Mouse (Mus musculus) neural tube, embryonic 11.5 days (tissue): Measurements from ENCODE around the gene CN725425. TPM values are rescaled to one million over a fixed set of nuclear protein-coding genes. Genes with fewer than 3 reads are reported as not detected.

Experiments used
- ATAC-seq: fragments of 200-750 bp; cut with Nextera tagmentation; 2 replicates; pipeline ENCODE4 v1.8.0; 2017; ENCODE audit warnings: moderate number of reproducible peaks, mild to moderate bottlenecking, moderate TSS enrichment, moderate library complexity; ENCODE audit not compliant: insufficient read depth, low FRiP score, low TSS enrichment
- DNase-seq: peaks from one replicate; pipeline ENCODE4 v3.0.0-alpha.2; 2015; ENCODE audit warnings: low spot score
- H3K27ac ChIP-seq: fragments of 300-500 bp; sonication (generic); 2 replicates; pipeline ENCODE4 v1.5.1; 2014; ENCODE audit warnings: low read depth, mild to moderate bottlenecking, low read length
- H3K27me3 ChIP-seq: fragments of 300-500 bp; sonication (generic); 2 replicates; pipeline ENCODE4 v1.6.1; 2014; ENCODE audit warnings: mild to moderate bottlenecking, low read length, mixed read lengths; ENCODE audit not compliant: control insufficient read depth, insufficient read depth
- H3K36me3 ChIP-seq: fragments of 300-500 bp; sonication (generic); 2 replicates; pipeline ENCODE4 v1.6.1; 2014; ENCODE audit warnings: mild to moderate bottlenecking, low read length, moderate library complexity, mixed read lengths; ENCODE audit not compliant: control insufficient read depth, insufficient read depth
- H3K4me1 ChIP-seq: fragments of 300-500 bp; sonication (generic); 2 replicates; pipeline ENCODE4 v1.6.1; 2014; ENCODE audit warnings: low read length, mixed read lengths; ENCODE audit not compliant: control insufficient read depth, insufficient read depth
- H3K4me2 ChIP-seq: fragments of 300-500 bp; sonication (generic); 2 replicates; pipeline ENCODE4 v1.6.1; 2014; ENCODE audit warnings: low read depth, mild to moderate bottlenecking, moderate library complexity
- H3K4me3 ChIP-seq: fragments of 300-500 bp; sonication (generic); 2 replicates; pipeline ENCODE4 v1.5.1; 2014; ENCODE audit warnings: low read depth, low read length
- H3K9ac ChIP-seq: fragments of 300-500 bp; sonication (generic); 2 replicates; pipeline ENCODE4 v1.6.1; 2014; ENCODE audit warnings: mild to moderate bottlenecking, low read length
- H3K9me3 ChIP-seq: fragments of 300-500 bp; sonication (generic); 2 replicates; pipeline ENCODE4 v1.6.1; 2016; ENCODE audit warnings: low read length; ENCODE audit not compliant: control insufficient read depth
- WGBS: fragments of 180-500 bp; shearing (Covaris S2); extraction: QIAGEN DNeasy Blood & Tissue Kit; methylation state at CpG from one replicate; pipeline ENCODE4 v1.1.7; 2014; 5-methylcytosine and 5-hydroxymethylcytosine counted together
- polyA plus RNA-seq: library from polyadenylated mRNA; unstranded; fragments of >200 nt; fragmentation: Nextera tagmentation; extraction: Ambion mirVana; gene quantifications from 2 replicates; pipeline ENCODE4 v1.2.1, GENCODE M21; 2014

The CN725425 gene
- polyA plus RNA-seq, 1 experiment from 2014 or later = not detected

- Histone ChIP-seq H3K4me2 (peak overlapping the region; percentile 49), H3K9me3 (no peaks in the 10 kb centered on the region), H3K9ac (peak overlapping the region; percentile 19; the same call in 1 of the 2 replicates), H3K4me3 (peak overlapping the region; percentile 35), H3K27ac (peak overlapping the region; percentile 57), H3K27me3 (no peaks in the 10 kb centered on the region), H3K4me1 (peaks cover 5% of the 10 kb centered on the region; the same call in 1 of the 2 replicates), H3K36me3 (no peaks in the 10 kb centered on the region)
- WGBS = 14% methylated on average over 7 of the region's 7 CpGs
- DNase-seq (no peak), ATAC-seq (peak; percentile 60)
Observed at GRCm38 (mm10) chr15:91192223-91192598, 7.1 kb upstream of the CN725425 start.

GRCm38 (mm10) chr15:91200833-91201232, 1.5 kb downstream of the CN725425 start:
- no peak overlapping the region for H3K4me2 ChIP-seq
- 95% methylated on average over 1 of the region's 1 CpGs for WGBS
- no peak overlapping the region for H3K4me3 ChIP-seq
- H3K9ac ChIP-seq = no peak overlapping the region
- H3K27ac ChIP-seq = no peak overlapping the region
- H3K9me3 ChIP-seq = no peaks in the 10 kb centered on the region
- no peak for ATAC-seq
- H3K36me3 ChIP-seq = no peaks in the 10 kb centered on the region
- H3K27me3 ChIP-seq = no peaks in the 10 kb centered on the region
- no peak for DNase-seq
- no peaks in the 10 kb centered on the region for H3K4me1 ChIP-seq

GRCm38 (mm10) chr15:91202486-91202885, 3.2 kb downstream of the CN725425 start:
- Histone ChIP-seq H3K36me3 (no peaks in the 10 kb centered on the region), H3K4me3 (no peak overlapping the region), H3K9ac (no peak overlapping the region), H3K4me2 (no peak overlapping the region), H3K27me3 (no peaks in the 10 kb centered on the region), H3K9me3 (no peaks in the 10 kb centered on the region), H3K4me1 (no peaks in the 10 kb centered on the region), H3K27ac (no peak overlapping the region)
- DNase-seq = no peak
- no peak for ATAC-seq
- 91% methylated on average over 1 of the region's 1 CpGs for WGBS

GRCm38 (mm10) chr15:91203521-91203920, 4.2 kb downstream of the CN725425 start:
- no peak overlapping the region for H3K27ac ChIP-seq
- H3K4me3 ChIP-seq = no peak overlapping the region
- DNase-seq (no peak), ATAC-seq (no peak)
- H3K9me3 ChIP-seq = no peaks in the 10 kb centered on the region
- H3K27me3 ChIP-seq = no peaks in the 10 kb centered on the region
- no peaks in the 10 kb centered on the region for H3K4me1 ChIP-seq
- 84% methylated on average over 3 of the region's 3 CpGs for whole genome bisulfite sequencing
- no peak overlapping the region for H3K9ac ChIP-seq
- no peak overlapping the region for H3K4me2 ChIP-seq
- no peaks in the 10 kb centered on the region for H3K36me3 ChIP-seq

- Histone ChIP-seq H3K27ac (no peak overlapping the region), H3K4me1 (no peaks in the 10 kb centered on the region), H3K4me2 (no peak overlapping the region), H3K27me3 (no peaks in the 10 kb centered on the region), H3K9me3 (no peaks in the 10 kb centered on the region), H3K9ac (no peak overlapping the region), H3K36me3 (no peaks in the 10 kb centered on the region), H3K4me3 (no peak overlapping the region)
- DNase-seq (no peak), ATAC-seq (no peak)
- 93% methylated on average over 5 of the region's 5 CpGs for WGBS
Observed at GRCm38 (mm10) chr15:91206518-91206917, 7.2 kb downstream of the CN725425 start.

GRCm38 (mm10) chr15:91237294-91237693, 38.0 kb downstream of the CN725425 start:
- DNase-seq (no peak), ATAC-seq (no peak)
- Histone ChIP-seq H3K9me3 (no peaks in the 10 kb centered on the region), H3K9ac (no peak overlapping the region), H3K4me2 (no peak overlapping the region), H3K36me3 (no peaks in the 10 kb centered on the region), H3K27me3 (no peaks in the 10 kb centered on the region), H3K4me3 (no peak overlapping the region), H3K4me1 (no peaks in the 10 kb centered on the region), H3K27ac (no peak overlapping the region)
- 88% methylated on average over 5 of the region's 5 CpGs for WGBS

- ATAC-seq (no peak), DNase-seq (no peak)
- H3K27me3 ChIP-seq = no peaks in the 10 kb centered on the region
- no peak overlapping the region for H3K27ac ChIP-seq
- 91% methylated on average over 3 of the region's 3 CpGs for WGBS
- H3K4me2 ChIP-seq = no peak overlapping the region
- H3K4me1 ChIP-seq = no peaks in the 10 kb centered on the region
- no peak overlapping the region for H3K4me3 ChIP-seq
- no peaks in the 10 kb centered on the region for H3K36me3 ChIP-seq
- H3K9ac ChIP-seq = no peak overlapping the region
- H3K9me3 ChIP-seq = no peaks in the 10 kb centered on the region
Observed at GRCm38 (mm10) chr15:91240683-91241335, 41.5 kb downstream of the CN725425 start.

- H3K27me3 ChIP-seq = no peaks in the 10 kb centered on the region
- no peak overlapping the region for H3K4me2 ChIP-seq
- no peak overlapping the region for H3K27ac ChIP-seq
- no peaks in the 10 kb centered on the region for H3K36me3 ChIP-seq
- H3K4me3 ChIP-seq = no peak overlapping the region
- no peaks in the 10 kb centered on the region for H3K9me3 ChIP-seq
- no peak overlapping the region for H3K9ac ChIP-seq
- WGBS = 84% methylated on average over 6 of the region's 6 CpGs
- ATAC-seq (no peak), DNase-seq (no peak)
- H3K4me1 ChIP-seq = no peaks in the 10 kb centered on the region
Observed at GRCm38 (mm10) chr15:91250815-91251214, 51.5 kb downstream of the CN725425 start.

GRCm38 (mm10) chr15:91251544-91252408, 52.5 kb downstream of the CN725425 start:
- ATAC-seq (no peak), DNase-seq (no peak)
- Histone ChIP-seq H3K9me3 (no peaks in the 10 kb centered on the region), H3K9ac (no peak overlapping the region), H3K36me3 (no peaks in the 10 kb centered on the region), H3K27ac (no peak overlapping the region), H3K4me1 (no peaks in the 10 kb centered on the region), H3K4me3 (no peak overlapping the region), H3K27me3 (no peaks in the 10 kb centered on the region), H3K4me2 (no peak overlapping the region)
- WGBS = 71% methylated on average over 9 of the region's 9 CpGs
